Mouse (Mus musculus): ENCODE measurements around the gene Cd59b.
"Not testable (repeated sequence)": the region's sequence is repeated elsewhere in the genome, so short reads cannot be mapped to it uniquely, and the experiment has no call there.

Cd59b gene

GRCm38 (mm10) chr2:104069704-104070185 is at the start of gene Cd59b:
Gene Cd59b, plus strand, starts transcription at chr2:104069849.
- peak; percentile 79 for DNase-seq

DNA sequence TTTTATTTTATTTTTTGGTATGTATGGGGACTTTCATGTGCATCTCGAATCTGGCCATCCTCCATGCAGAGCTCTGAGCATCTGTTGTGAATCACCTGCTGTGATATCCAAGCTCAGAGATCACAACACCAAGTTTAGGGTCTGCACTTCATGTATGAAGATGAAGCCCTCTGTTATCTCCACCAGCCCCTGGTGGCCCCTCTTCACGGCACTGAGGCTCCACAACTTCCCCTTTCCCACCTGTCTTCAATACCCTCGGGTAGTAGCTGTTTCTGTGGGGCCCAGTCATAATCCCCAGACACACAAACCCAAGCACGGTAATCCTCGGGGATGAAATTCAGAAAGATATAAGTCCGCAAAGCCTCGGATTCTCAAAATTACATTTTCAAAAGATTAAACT is 46.6 kb upstream of the Cd59b start:
- no peak for DNase-seq

GRCm38 (mm10) chr2:104024656-104025055 is 45.0 kb upstream of the Cd59b start:
- DNase-seq: no peak

- peak; percentile 89 for DNase-seq
These were observed 42.1 kb upstream of the Cd59b start, which contains the start of gene Fbxo3 for GRCm38 (mm10) chr2:104027458-104028138. Gene Fbxo3, plus strand, starts transcription at chr2:104027721.

GRCm38 (mm10) chr2:104028139-104028723 is 41.4 kb upstream of the Cd59b start, which contains the start of gene 4931422A03Rik:
Gene 4931422A03Rik, minus strand, starts transcription at chr2:104028361.
- DNase-seq: no peak

DNA sequence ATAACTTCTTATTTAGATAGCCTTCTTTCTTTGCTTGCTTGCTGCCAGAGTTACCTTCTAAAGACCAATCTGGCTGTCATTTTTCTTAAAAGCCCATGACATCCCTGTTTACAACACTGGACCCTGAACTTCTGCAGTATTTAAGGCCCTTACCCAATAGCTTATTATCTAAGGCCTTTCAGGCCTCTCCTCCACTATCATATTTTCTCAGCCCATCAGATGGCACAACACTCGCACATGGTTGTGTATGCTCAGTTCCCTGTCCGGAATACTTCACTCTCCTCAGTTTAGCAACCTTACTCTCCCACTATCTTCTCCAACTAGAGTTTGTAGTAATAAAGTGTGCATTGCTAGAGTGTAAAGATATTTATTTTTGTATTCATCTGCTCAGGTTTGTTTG is 40.6 kb upstream of the Cd59b start:
- no peak for DNase-seq

GRCm38 (mm10) chr2:104030381-104030780 is 39.3 kb upstream of the Cd59b start:
- no peak for DNase-seq

- no peak for DNase-seq
These were observed 37.6 kb upstream of the Cd59b start for GRCm38 (mm10) chr2:104032056-104032455.

DNA sequence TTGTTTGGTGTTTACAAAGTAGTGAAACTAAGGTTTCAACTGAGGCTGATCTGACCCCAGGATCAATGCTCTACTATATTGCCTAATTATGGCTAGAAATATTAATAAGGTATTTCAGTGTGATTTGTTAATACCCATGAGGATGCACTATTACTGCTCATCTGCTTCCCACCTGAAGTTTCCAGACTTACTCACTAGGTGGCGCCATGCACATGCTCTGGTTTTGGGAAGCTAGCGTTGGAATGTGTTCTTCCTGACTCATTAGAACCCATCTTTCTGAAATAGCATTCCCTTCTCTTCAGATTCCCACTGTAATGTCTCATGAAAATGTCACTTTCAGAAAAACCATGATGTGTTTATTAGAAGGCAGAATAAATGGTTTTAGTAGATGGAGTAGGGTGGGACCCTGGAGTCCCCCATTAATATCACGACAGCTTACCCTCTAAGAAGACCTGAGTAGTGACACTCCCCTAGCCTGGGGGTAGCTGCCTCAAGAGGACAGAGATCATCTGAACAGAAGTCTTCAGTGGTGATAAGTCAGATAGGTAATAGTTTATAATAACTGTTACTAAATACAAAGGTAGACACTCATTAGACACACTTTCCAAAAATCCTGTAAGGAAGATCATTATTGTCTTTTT is 34.7 kb upstream of the Cd59b start:
- DNase-seq: peak; percentile 71

DNA sequence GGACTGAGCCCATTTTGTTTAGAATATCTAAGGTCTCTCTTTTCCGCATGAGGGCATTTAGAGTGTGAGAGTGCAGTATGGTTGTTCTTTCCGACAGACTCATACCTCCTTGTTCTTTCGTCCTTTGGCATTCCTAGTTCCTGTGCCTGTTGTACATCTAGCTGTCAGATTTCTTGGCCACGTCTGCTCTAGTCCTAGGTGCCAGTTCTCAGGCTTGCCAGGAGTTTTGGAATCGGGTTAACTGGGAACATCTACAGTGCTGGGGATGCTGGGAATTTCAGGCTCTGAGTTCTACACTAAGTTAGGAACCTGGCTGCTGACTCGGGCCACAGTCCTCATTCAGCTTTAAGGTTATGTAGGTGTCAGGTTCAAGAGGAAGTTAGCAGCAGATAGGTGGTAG is 34.1 kb upstream of the Cd59b start:
- no peak for DNase-seq

- DNase-seq: no peak
These were observed 33.3 kb upstream of the Cd59b start for GRCm38 (mm10) chr2:104036316-104036715.

GRCm38 (mm10) chr2:104038236-104038635 is 31.4 kb upstream of the Cd59b start:
- DNase-seq: no peak

DNA sequence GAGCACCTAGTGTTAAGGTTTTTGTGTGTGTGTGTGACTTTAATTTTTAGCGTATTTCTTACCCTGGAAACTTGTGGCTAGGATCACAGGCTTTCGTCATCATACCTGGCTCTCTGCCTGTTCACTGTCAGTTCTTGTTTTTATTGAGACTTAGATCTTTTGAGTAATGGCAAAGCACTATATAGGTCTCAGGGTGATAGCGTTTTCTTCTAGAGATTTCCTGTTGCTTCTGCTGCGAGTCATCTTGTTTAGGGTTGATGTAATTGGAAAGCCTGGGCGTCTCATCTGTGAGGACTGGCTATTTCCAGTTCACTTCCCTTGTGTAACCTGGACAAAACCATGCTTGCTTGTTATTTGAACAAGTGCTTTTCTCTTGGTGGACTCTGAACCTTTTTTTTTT is 28.0 kb upstream of the Cd59b start:
- no peak for DNase-seq

DNA sequence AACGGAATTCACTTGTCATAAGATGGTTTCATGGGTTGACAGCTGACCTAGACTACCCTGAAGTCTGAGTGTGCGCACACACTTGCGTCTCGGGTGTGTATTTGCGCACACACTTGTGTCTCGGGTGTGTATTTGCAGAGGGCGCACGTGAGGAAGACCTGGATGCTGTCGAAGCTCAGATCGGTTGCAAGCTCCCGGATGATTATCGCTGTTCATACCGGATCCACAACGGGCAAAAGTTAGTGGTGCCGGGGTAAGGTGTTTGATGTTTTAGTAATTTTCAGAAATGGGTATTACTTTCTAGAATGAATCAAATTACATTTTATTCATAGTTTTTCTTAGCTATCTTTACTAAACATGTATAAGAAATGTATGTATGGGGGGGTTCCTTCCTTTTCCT is 26.9 kb upstream of the Cd59b start:
- no peak for DNase-seq

DNA sequence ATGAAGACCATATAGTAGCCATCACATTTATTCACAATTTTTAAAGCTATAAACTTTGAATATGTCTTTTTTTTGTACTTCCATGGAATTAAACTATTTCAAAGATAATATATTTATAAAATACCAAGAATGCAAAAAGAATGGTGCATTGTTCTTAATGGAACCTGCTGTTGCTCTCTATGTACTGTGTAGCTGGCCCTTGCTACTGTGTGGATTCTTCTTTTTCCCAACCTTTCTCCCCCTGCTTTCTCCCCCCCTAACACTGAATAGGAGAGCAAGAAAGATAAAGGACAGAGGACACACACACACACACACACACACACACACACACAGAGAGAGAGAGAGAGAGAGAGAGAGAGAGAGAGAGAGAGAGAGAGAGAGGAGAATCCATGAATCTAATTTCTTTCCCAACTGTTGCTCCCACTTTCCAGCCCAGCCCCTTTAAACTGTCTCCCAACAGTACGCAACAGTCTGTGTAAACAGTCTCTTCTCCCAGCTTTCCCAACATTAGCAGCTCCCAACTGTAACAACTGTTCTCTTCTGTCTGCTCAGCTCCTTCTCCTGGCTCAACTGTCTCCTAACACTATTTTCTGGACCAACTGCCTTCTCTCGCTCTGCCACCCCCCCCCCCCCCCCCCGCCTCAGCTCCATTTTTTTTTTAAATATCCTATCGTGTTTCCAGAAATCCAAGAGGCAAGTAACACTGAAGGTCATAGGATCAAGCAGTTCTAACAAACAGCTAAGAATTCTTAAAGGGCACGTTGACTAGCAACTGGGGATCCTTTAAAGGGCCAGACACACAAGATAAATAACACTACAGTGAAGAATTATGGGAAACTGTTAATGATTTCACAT is 25.8 kb upstream of the Cd59b start:
- DNase-seq: no peak

GRCm38 (mm10) chr2:104044479-104045080 is 25.1 kb upstream of the Cd59b start:
- no peak for DNase-seq

DNA sequence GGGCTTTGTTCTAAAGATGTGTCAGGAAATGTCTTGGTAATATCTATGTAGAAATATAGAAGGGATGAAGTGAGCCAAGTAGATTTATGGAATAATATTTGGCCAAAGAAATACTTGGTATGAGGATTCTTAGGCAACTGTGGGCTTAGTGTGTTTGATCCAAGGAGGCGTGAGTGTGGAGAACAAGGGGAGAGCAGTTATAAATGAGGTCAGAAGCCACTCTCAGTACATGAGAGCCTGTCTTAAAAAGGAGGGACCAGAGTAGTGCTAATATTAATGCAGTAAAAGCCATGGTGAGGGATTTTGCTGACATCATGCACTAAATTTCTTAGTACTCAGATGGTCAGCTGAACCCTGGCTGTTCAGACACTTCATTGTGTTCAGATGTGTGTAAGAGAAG is 11.3 kb upstream of the Cd59b start:
- DNase-seq: no peak

DNA sequence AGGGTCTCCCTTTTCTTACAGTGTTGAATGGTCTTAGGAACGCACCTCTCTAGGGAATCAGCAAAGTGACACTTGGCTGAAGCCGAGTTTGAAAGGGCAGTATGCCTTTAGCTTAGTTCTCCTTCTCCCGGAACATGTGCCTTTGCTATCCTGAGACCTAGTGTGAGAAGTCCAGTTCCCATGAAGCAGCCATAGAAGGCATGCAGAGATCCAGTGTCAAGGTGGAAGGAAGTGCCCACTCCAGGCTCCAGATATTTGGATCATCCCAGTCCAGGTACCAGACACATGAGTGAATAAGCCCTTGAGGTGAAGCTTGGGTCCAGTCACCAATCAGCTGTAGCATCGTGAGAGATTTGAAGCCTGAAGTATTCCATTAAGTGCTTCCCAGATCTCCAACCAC is 10.7 kb upstream of the Cd59b start:
- DNase-seq: no peak

DNA sequence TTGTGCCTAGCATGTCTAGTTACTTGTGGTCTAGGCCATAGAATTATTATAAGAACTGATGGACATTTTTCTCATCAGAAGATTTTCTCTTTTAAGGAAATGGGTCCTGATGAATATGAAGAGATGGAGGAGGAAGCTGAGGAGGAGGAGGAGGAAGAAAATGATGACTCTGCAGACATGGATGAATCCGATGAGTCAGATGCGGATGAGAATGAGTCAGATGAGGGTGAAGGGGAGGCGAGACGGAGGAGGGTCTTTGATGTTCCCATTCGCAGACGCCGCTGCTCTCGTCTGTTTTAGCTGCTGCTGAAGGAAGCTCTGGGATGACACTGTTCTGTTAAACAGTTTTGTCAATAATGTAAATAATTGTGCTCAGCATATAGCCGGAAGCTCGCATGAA is 9.9 kb upstream of the Cd59b start:
- DNase-seq: no peak

DNA sequence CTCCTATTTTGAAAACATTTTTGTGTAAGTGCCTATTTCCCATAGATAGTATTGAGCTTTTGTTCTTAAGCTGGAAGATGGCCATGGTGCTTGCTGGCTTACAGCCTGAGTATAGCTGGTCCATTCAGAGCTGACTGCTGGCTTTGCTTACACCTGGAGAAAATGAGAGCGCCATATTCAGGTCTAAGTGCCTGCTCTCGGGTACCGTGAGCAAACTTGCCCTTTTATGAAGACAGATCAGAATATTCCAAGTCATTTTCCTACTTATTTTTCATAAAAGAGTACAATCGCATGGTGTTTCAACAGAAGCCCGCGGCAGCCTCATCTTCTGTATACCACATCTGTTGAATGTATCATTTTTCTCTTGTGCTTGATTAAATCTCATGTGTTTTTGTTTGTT is 8.7 kb upstream of the Cd59b start:
- DNase-seq: no peak

- DNase-seq: no peak
These were observed 7.0 kb upstream of the Cd59b start for GRCm38 (mm10) chr2:104062665-104063064.

GRCm38 (mm10) chr2:104064152-104064551 is 5.5 kb upstream of the Cd59b start:
- DNase-seq: no peak

- DNase-seq: not testable (repeated sequence)
These were observed 4.1 kb upstream of the Cd59b start, which contains the start of gene Gm10912 for GRCm38 (mm10) chr2:104065526-104065925. Gene Gm10912, plus strand, starts transcription at chr2:104065826.
